In the genomic region with DNA sequence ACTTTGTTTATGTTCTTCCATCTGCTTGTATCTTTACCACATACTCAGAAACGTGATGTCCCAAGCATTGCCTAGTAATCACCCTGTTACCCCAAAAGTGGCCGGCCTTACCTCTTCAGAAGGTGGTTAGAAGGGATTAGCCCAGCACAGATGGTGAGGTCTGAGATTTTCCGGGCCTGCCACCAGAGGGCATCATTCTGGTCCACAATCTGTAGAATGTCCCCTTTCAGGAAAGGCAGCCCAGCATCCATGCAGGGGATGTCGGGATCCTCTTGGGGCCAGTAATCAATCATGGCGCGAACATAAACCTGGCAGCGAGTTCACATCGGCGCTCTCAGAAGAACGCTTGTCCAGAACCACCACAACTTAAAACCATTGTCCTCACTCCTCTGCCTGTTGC, we compare ENCODE assay signal across 8 mouse cellular contexts. TPM values are rescaled to one million over a fixed set of nuclear protein-coding genes. Genes with fewer than 3 reads are reported as not detected.
DNase-seq lines count a peak whose midpoint lies in the region; ATAC-seq and TF ChIP-seq lines count a peak whose summit lies in the region.
"Had no signal": no experiment of that assay in that cellular context is flagged by ENCODE, and none has a peak within 500 bp of the region (broad histone marks: within the 10 kb centered on the region; RNA-seq: fewer than 3 reads in every experiment).

No protein-coding gene starts in this region.

- H3K4me3 ChIP-seq in kidney, embryonic 15.5 days (replicated peaks) = no peak overlapping the region
- no peak overlapping the region for H3K4me3 ChIP-seq in lung, adult 2 months (replicated peaks; ENCODE audit: extremely low read depth, low read depth, low read length)
- no peak overlapping the region for H3K4me3 ChIP-seq in forebrain, embryonic 13.5 days
- H3K4me3 ChIP-seq: midbrain, embryonic 12.5 days had no signal

- no peak for ATAC-seq in kidney, embryonic 15.5 days (replicated peaks; ENCODE audit: low FRiP score)
- ATAC-seq in monocyte, adult 5-6 weeks (replicated peaks; ENCODE audit: insufficient number of reproducible peaks, low FRiP score, low TSS enrichment, poor library complexity, severe bottlenecking) = no peak; the same call in 1 of the 2 replicates
- no peak for ATAC-seq in forebrain, embryonic 13.5 days

- peak; percentile 70 for DNase-seq in kidney, adult 9 months
- peak; percentile 17 for DNase-seq in MEL-GATA-1-ER (ENCODE audit: extremely low read depth, low read depth)
- DNase-seq in cerebellum, adult 8-10 months = peak; percentile 55
- DNase-seq in lung, adult 2 months = peak; percentile 49

- H3K36me3 ChIP-seq in kidney, embryonic 15.5 days = no peaks in the 10 kb centered on the region
- H3K36me3 ChIP-seq in forebrain, embryonic 13.5 days (ENCODE audit: poor library complexity, severe bottlenecking) = no peaks in the 10 kb centered on the region
- H3K36me3 ChIP-seq: midbrain, embryonic 12.5 days had no signal

- no peaks in the 10 kb centered on the region for H3K4me1 ChIP-seq in kidney, embryonic 15.5 days
- no peaks in the 10 kb centered on the region for H3K4me1 ChIP-seq in lung, adult 2 months (ENCODE audit: control insufficient read depth, insufficient read depth, low read length)
- no peaks in the 10 kb centered on the region for H3K4me1 ChIP-seq in forebrain, embryonic 13.5 days
- H3K4me1 ChIP-seq: midbrain, embryonic 12.5 days had no signal

- H3K27me3 ChIP-seq in kidney, embryonic 15.5 days = no peaks in the 10 kb centered on the region
- H3K27me3 ChIP-seq in forebrain, embryonic 13.5 days = no peaks in the 10 kb centered on the region
- H3K27me3 ChIP-seq: midbrain, embryonic 12.5 days had no signal

- 75% methylated on average over 10 of the region's 10 CpGs for WGBS in kidney, embryonic 15.5 days
- 65% methylated on average over 10 of the region's 10 CpGs for WGBS in lung, adult 2 months
- 79% methylated on average over 10 of the region's 10 CpGs for WGBS in forebrain, embryonic 13.5 days

- H3K4me2 ChIP-seq in kidney, embryonic 15.5 days = no peak overlapping the region
- no peak overlapping the region for H3K4me2 ChIP-seq in forebrain, embryonic 13.5 days
- H3K4me2 ChIP-seq: midbrain, embryonic 12.5 days had no signal

- H3K9me3 ChIP-seq in kidney, embryonic 15.5 days (replicated peaks) = no peaks in the 10 kb centered on the region
- no peaks in the 10 kb centered on the region for H3K9me3 ChIP-seq in forebrain, embryonic 13.5 days (replicated peaks)
- H3K9me3 ChIP-seq: midbrain, embryonic 12.5 days had no signal

- no peak overlapping the region for H3K27ac ChIP-seq in kidney, embryonic 15.5 days
- H3K27ac ChIP-seq in forebrain, embryonic 13.5 days = no peak overlapping the region
- H3K27ac ChIP-seq: midbrain, embryonic 12.5 days had no signal

- TF ChIP-seq CTCF in lung, adult 2 months (IDR thresholded peaks at IDR 0.05; ENCODE audit: insufficient read depth, low read length) = peak; percentile 71

- no peak for TF ChIP-seq POLR2A in lung, adult 2 months (IDR thresholded peaks at IDR 0.05; ENCODE audit: borderline replicate concordance, extremely low read depth, low read depth, low read length)

- H3K9ac ChIP-seq in kidney, embryonic 15.5 days = no peak overlapping the region
- no peak overlapping the region for H3K9ac ChIP-seq in forebrain, embryonic 13.5 days
- H3K9ac ChIP-seq: midbrain, embryonic 12.5 days had no signal

RNA-seq across cellular contexts. Expression of a gene that starts 18.6 kb away (rescaled TPM):
- 0.27 and 0.35 TPM in 2 replicates for polyA plus RNA-seq in kidney, embryonic 15.5 days (2015; fragmentation: Nextera tagmentation; extraction: Ambion mirVana)
- 0.93 and 0.97 TPM in 2 replicates for polyA plus RNA-seq in lung, adult 2 months (2012; rRNA removed)
- 0.38 to 1.1 TPM in 2 of 3 replicates, not detected in the other for total RNA-seq in monocyte, adult 5-6 weeks (2017)
- 0.27 and 0.40 TPM in 2 replicates for polyA plus RNA-seq in forebrain, embryonic 13.5 days (2015; fragmentation: Nextera tagmentation; extraction: Ambion mirVana)

RNA-seq across cellular contexts. Expression of a gene that starts 24.3 kb away (rescaled TPM):
- 39.0 and 42.9 TPM in 2 replicates for polyA plus RNA-seq in kidney, embryonic 15.5 days (2015; fragmentation: Nextera tagmentation; extraction: Ambion mirVana)
- polyA plus RNA-seq in lung, adult 2 months (2012; rRNA removed) = 5.5 and 10.9 TPM in 2 replicates
- 2.9 to 11.2 TPM (median 7.5 TPM) in 3 replicates for total RNA-seq in monocyte, adult 5-6 weeks (2017)
- 50.1 and 53.3 TPM in 2 replicates for polyA plus RNA-seq in forebrain, embryonic 13.5 days (2015; fragmentation: Nextera tagmentation; extraction: Ambion mirVana)

RNA-seq across cellular contexts. Expression of a gene that starts 49.8 kb away (rescaled TPM):
- polyA plus RNA-seq in kidney, embryonic 15.5 days (2015; fragmentation: Nextera tagmentation; extraction: Ambion mirVana) = not detected in 2 replicates
- polyA plus RNA-seq in lung, adult 2 months (2012; rRNA removed) = not detected in 2 replicates
- total RNA-seq in monocyte, adult 5-6 weeks (2017) = 0.86 TPM in 1 of 3 replicates, not detected in the others
- not detected in 2 replicates for polyA plus RNA-seq in forebrain, embryonic 13.5 days (2015; fragmentation: Nextera tagmentation; extraction: Ambion mirVana)
- polyA plus RNA-seq: midbrain, embryonic 12.5 days had no signal

Comparison
In these comparisons a context has a peak if more than half of its experiments do, and no peak if none do; other contexts are left out.
1. DNase-seq: peak in every context shown above with its lines; median percentile 70 in kidney, adult 9 months; 55 in cerebellum, adult 8-10 months; 49 in lung, adult 2 months; 17 in MEL-GATA-1-ER.